Mouse (Mus musculus) ES-E14 (cell line): ENCODE data around the gene Acoxl.

Experiments used
- CHD2 ChIP-seq: IDR thresholded peaks from 2 replicates; pipeline ENCODE4 v1.6.1; 2014; ENCODE audit warnings: mild to moderate bottlenecking, low read depth, low read length, inconsistent platforms
- HCFC1 ChIP-seq: IDR thresholded peaks from 2 replicates; pipeline ENCODE4 v1.6.1; 2012; ENCODE audit warnings: low read length, inconsistent platforms, borderline replicate concordance; ENCODE audit not compliant: insufficient read depth

- TF ChIP-seq HCFC1 = no peak
- TF ChIP-seq CHD2 = no peak
Measured at GRCm38 (mm10) chr2:128029968-128030367, 191.3 kb downstream of the Acoxl start.
